Mouse (Mus musculus): ENCODE measurements around the gene Ctnnd1.

DNA sequence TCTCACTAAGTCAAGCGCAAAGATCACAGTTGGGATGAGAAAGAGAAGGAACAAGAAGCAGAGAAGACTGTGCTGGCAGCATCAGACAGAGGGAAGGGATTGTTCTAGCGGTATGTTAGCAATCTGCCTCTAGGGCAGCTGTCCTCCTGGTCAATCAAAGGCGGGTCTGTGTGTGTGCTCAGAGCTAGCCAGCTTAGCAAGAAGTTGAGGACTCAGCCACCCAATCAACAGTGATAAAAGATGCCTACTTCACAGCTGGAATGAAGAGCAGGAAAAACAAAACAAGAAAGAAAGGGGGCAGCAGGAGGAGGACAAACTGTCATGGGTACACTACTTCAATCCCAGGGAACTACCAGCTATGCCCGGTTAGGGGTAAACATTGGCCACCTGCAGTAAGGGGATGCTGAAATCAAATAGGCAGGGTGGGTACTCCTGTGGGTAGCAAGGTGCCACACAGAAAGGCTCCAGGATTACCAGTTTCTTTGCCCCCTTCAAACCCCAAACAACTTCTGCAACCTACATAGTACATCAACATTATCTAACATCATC lies 15.6 kb downstream of the Ctnnd1 start:
- TF ChIP-seq POLR2A (IDR thresholded peaks at IDR 0.05; ENCODE audit: low read depth, low read length) (no peak), CTCF (IDR thresholded peaks at IDR 0.05; ENCODE audit: extremely low read depth, insufficient read depth, insufficient read length, insufficient replicate concordance) (no peak)

All from spleen, adult 2 months (tissue).